Mouse (Mus musculus): Measurements from ENCODE around the gene Epb41l4b.

DNA sequence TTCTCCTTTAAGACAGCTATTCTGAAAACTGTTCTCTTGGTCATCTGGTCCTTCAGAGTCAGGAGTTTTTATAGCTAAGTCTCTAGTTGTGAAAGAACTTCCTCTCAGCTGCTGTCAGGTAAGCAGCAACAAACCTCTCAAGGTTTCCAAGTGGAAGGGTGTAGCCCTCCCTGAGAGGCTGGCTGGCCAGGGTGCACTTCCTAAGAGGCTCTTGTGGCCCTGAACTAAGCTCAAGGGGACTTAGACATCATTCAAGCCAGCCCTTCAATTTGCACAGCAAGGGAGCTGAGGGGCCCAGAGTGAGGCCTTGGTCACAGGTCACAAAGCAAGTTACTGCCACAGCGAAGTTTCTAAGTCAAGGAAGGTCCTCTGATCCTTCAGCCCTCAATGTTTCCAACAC is 200.0 kb downstream of the Epb41l4b start:
- TF ChIP-seq POLR2A (IDR thresholded peaks at IDR 0.05; ENCODE audit: low read depth, low read length), result no peak
- TF ChIP-seq CTCF (IDR thresholded peaks at IDR 0.05; ENCODE audit: borderline replicate concordance, insufficient read depth, low read length), result no peak
